Mouse (Mus musculus): ENCODE results near the gene Cys1.

- no peak for TF ChIP-seq EP300 (IDR thresholded peaks at IDR 0.05; ENCODE audit: low read depth)
- no peak for TF ChIP-seq CTCF (IDR thresholded peaks at IDR 0.05; ENCODE audit: low read depth)
Measured at GRCm38 (mm10) chr12:24626401-24626800, 55.2 kb downstream of the Cys1 start.

All from heart, postnatal 0 days (tissue).